Mouse (Mus musculus): ENCODE data around the gene Stum. TPM values are rescaled to one million over a fixed set of nuclear protein-coding genes. Genes with fewer than 3 reads are reported as not detected.

Stum gene
- polyA plus RNA-seq, 1 experiment = 0.28 TPM

Other genes with a start within 250 kb of the Stum start
- gene Psen2, start 220.1 kb downstream of the Stum start, polyA plus RNA-seq (2012; ENCODE audit: insufficient read depth, insufficient read length, missing spikeins) = 11.6 and 17.9 TPM in 2 replicates
- gene Itpkb, start 153.0 kb downstream of the Stum start, polyA plus RNA-seq (2012; ENCODE audit: insufficient read depth, insufficient read length, missing spikeins) = 15.8 and 21.6 TPM in 2 replicates
- 53.1 and 67.8 TPM in 2 replicates for gene Parp1, start 85.4 kb upstream of the Stum start, polyA plus RNA-seq (2012; ENCODE audit: insufficient read depth, insufficient read length, missing spikeins)
- gene Lin9, start 157.6 kb upstream of the Stum start, polyA plus RNA-seq (2012; ENCODE audit: insufficient read depth, insufficient read length, missing spikeins) = 3.4 and 5.9 TPM in 2 replicates
- not detected in 2 replicates for gene Mixl1, start 213.5 kb upstream of the Stum start, polyA plus RNA-seq (2012; ENCODE audit: insufficient read depth, insufficient read length, missing spikeins)
- 20.8 and 22.1 TPM in 2 replicates for gene Acbd3, start 242.5 kb upstream of the Stum start, polyA plus RNA-seq (2012; ENCODE audit: insufficient read depth, insufficient read length, missing spikeins)

All from brown adipose tissue, adult 24 weeks (tissue).